Mouse (Mus musculus) brain, embryonic 14.5 days (tissue): ENCODE measurements at regions not wholly inside any gene's neighbourhood (a gene's known extent, or its start where the extent isn't known, plus 50 kb on each side); places are given as distances from the start of the nearest gene placed in this dataset.

Experiments
- CTCF ChIP-seq: fragments of 200-500 bp; IDR thresholded peaks from 2 replicates; pipeline ENCODE4 v1.5.1; 2012; ENCODE audit warnings: inconsistent platforms, mild to moderate bottlenecking, moderate library complexity, borderline replicate concordance; ENCODE audit not compliant: insufficient read depth, insufficient read length; ENCODE audit errors: extremely low read depth
- POLR2A ChIP-seq: fragments of 200-500 bp; IDR thresholded peaks from 2 replicates; pipeline ENCODE4 v1.6.1; 2012; ENCODE audit warnings: mild to moderate bottlenecking, inconsistent platforms, borderline replicate concordance; ENCODE audit not compliant: poor library complexity, insufficient read depth, insufficient read length, severe bottlenecking; ENCODE audit errors: extremely low read depth

DNA sequence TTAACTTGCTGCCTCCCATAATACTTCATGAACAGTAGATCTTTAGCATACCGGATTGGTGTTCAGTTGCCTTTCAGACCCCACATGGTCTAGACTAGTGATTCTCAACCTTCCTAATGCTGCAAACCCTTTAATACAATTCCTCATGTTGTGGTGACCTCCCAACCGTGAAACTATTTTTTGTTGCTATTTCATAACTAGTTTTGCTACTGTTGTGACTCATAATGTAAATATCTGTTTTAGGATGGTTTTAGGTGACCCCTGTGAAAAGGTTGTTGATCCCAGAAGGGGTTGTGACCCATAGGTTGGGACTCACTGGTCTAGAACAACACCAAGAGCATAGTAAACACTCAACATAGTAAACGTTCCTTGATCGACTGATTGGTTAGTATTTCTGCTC lies 304.1 kb downstream of the Slc4a3 start:
- TF ChIP-seq CTCF: no peak
- TF ChIP-seq POLR2A: no peak
